Mouse (Mus musculus) testis, postnatal 10 days (tissue): Measurements from ENCODE around the gene Stoml2.

Source experiments
- DNase-seq: peaks from one replicate; pipeline ENCODE4 v3.0.0; 2021; ENCODE audit warnings: low spot score

Gene Stoml2

GRCm38 (mm10) chr4:43037860-43038566 lies 6.5 kb upstream of the Stoml2 start:
- no peak for DNase-seq

GRCm38 (mm10) chr4:43036356-43036755 lies 4.8 kb upstream of the Stoml2 start:
- DNase-seq: no peak

GRCm38 (mm10) chr4:43035851-43036250 lies 4.3 kb upstream of the Stoml2 start:
- no peak for DNase-seq

- DNase-seq: no peak
Observed at GRCm38 (mm10) chr4:43033481-43033880, 2.0 kb upstream of the Stoml2 start.

- no peak for DNase-seq
Observed at GRCm38 (mm10) chr4:43032501-43032900, 991 bp upstream of the Stoml2 start.

GRCm38 (mm10) chr4:43030780-43031230 lies 705 bp downstream of the Stoml2 start:
- DNase-seq: peak; percentile 68

GRCm38 (mm10) chr4:43030352-43030751 lies 1.2 kb downstream of the Stoml2 start:
- no peak for DNase-seq

GRCm38 (mm10) chr4:43029749-43030148 lies 1.8 kb downstream of the Stoml2 start:
- DNase-seq: no peak

- DNase-seq: no peak
Observed at GRCm38 (mm10) chr4:43029121-43029520, 2.4 kb downstream of the Stoml2 start.

GRCm38 (mm10) chr4:43025084-43025960 lies 6.2 kb downstream of the Stoml2 start, which contains the start of gene Pigo:
TSS of gene Pigo (minus strand) at chr4:43025819.
- peak; percentile 97 for DNase-seq

- DNase-seq: no peak
Observed at GRCm38 (mm10) chr4:43024673-43025072, 6.8 kb downstream of the Stoml2 start.

GRCm38 (mm10) chr4:43021341-43021740 lies 10.2 kb downstream of the Stoml2 start:
- DNase-seq: peak; percentile 79

- no peak for DNase-seq
Observed at GRCm38 (mm10) chr4:43020876-43021275, 10.6 kb downstream of the Stoml2 start.

GRCm38 (mm10) chr4:43019641-43020465 lies 11.7 kb downstream of the Stoml2 start:
- DNase-seq: no peak

- no peak for DNase-seq
Observed at GRCm38 (mm10) chr4:43019176-43019575, 12.3 kb downstream of the Stoml2 start.

- no peak for DNase-seq
Observed at GRCm38 (mm10) chr4:43018156-43018555, 13.4 kb downstream of the Stoml2 start.

- DNase-seq: no peak
Observed at GRCm38 (mm10) chr4:43012091-43012490, 19.4 kb downstream of the Stoml2 start.

- peak; percentile 87 for DNase-seq
Observed at GRCm38 (mm10) chr4:43010161-43011038, 21.1 kb downstream of the Stoml2 start, which contains the start of gene Fancg. TSS of gene Fancg (minus strand) at chr4:43010506.

- no peak for DNase-seq
Observed at GRCm38 (mm10) chr4:43005765-43006164, 25.7 kb downstream of the Stoml2 start.

GRCm38 (mm10) chr4:43004951-43005350 lies 26.6 kb downstream of the Stoml2 start:
- DNase-seq: no peak
